Mouse (Mus musculus): ENCODE measurements at regions not wholly inside any gene's neighbourhood (a gene's known extent, or its start where the extent isn't known, plus 50 kb on each side); places are given as distances from the start of the nearest gene placed in this dataset.

- DNase-seq (ENCODE audit: low read depth, low spot score): no peak
Measured at GRCm38 (mm10) chr13:41694749-41695419, 89.2 kb downstream of the Tmem170b start.

- no peak for DNase-seq (ENCODE audit: low read depth, low spot score)
Measured at GRCm38 (mm10) chr13:41696767-41697445, 91.2 kb downstream of the Tmem170b start.

GRCm38 (mm10) chr13:41701345-41701744 is 95.6 kb downstream of the Tmem170b start:
- DNase-seq (ENCODE audit: low read depth, low spot score): no peak

GRCm38 (mm10) chr13:41701829-41702231 is 96.1 kb downstream of the Tmem170b start:
- DNase-seq (ENCODE audit: low read depth, low spot score): no peak

GRCm38 (mm10) chr13:41703196-41703595 is 97.5 kb downstream of the Tmem170b start:
- no peak for DNase-seq (ENCODE audit: low read depth, low spot score)

- DNase-seq (ENCODE audit: low read depth, low spot score): no peak
Measured at GRCm38 (mm10) chr13:41703618-41704017, 97.9 kb downstream of the Tmem170b start.

- DNase-seq (ENCODE audit: low read depth, low spot score): no peak
Measured at GRCm38 (mm10) chr13:41704806-41705205, 99.1 kb downstream of the Tmem170b start.

- DNase-seq (ENCODE audit: low read depth, low spot score): no peak
Measured at GRCm38 (mm10) chr13:41705636-41706035, 99.9 kb downstream of the Tmem170b start.

- no peak for DNase-seq (ENCODE audit: low read depth, low spot score)
Measured at GRCm38 (mm10) chr13:41707811-41708210, 102.1 kb downstream of the Tmem170b start.

GRCm38 (mm10) chr13:41709071-41709470 is 103.4 kb downstream of the Tmem170b start:
- DNase-seq (ENCODE audit: low read depth, low spot score): no peak

GRCm38 (mm10) chr13:41709475-41710227 is 103.9 kb downstream of the Tmem170b start:
- peak; percentile 55 for DNase-seq (ENCODE audit: low read depth, low spot score)

- no peak for DNase-seq (ENCODE audit: low read depth, low spot score)
Measured at GRCm38 (mm10) chr13:41712616-41713015, 106.9 kb downstream of the Tmem170b start.

All from retina, adult 2 months (tissue).